Mouse (Mus musculus): Measurements from ENCODE around the gene Pla2g2d.

- no peak for TF ChIP-seq CTCF (IDR thresholded peaks at IDR 0.05; ENCODE audit: insufficient read depth, low read depth, low read length)
- TF ChIP-seq POLR2A (IDR thresholded peaks at IDR 0.05; ENCODE audit: insufficient read depth, low read depth, low read length): no peak
Observed at GRCm38 (mm10) chr4:138734105-138734504, 41.4 kb upstream of the Pla2g2d start.
